Mouse (Mus musculus): ENCODE measurements around the gene Gm44965. TPM values are rescaled to one million over a fixed set of nuclear protein-coding genes. Genes with fewer than 3 reads are reported as not detected.

Gm44965 gene
- total and polyA plus RNA-seq, 2 experiments from 2014 or later, result 0.75 TPM; not detected in 1

DNA sequence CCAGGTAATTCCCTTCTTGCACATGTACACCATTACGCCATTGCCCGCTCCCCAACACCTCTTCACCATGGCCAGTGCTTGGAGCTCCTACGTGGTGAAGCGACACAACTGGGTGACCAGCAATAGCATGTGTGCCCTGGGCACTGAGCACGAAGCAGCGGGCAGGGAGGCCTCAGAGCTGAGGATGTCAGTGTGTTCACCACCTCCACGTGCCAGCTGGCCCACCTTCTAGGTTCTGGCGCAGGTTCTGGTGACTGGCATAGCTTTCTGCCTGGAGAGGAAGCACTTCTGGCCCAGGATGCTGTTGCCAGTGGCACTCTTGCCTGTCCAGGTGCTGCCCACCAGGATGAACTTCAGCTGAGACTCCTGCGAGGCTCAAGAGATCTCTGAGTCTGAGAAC is 71.7 kb downstream of the Gm44965 start:
- no peaks in the 10 kb centered on the region for H3K36me3 ChIP-seq (ENCODE audit: insufficient read depth, low read length)
- H3K9me3 ChIP-seq (ENCODE audit: low read length), result no peaks in the 10 kb centered on the region
- ATAC-seq (ENCODE audit: low FRiP score) (no peak), DNase-seq (ENCODE audit: low spot score) (no peak)
- H3K27ac ChIP-seq (ENCODE audit: low read depth, low read length), result no peak overlapping the region
- H3K4me3 ChIP-seq (ENCODE audit: low read depth, low read length), result no peak overlapping the region
- WGBS, result 92% methylated on average over 9 of the region's 9 CpGs
- no peaks in the 10 kb centered on the region for H3K4me1 ChIP-seq (ENCODE audit: insufficient read depth, low read length)
- H3K4me2 ChIP-seq (ENCODE audit: low read depth, low read length, poor library complexity, severe bottlenecking), result no peak overlapping the region
- TF ChIP-seq CTCF (IDR thresholded peaks at IDR 0.05), result no peak
- H3K27me3 ChIP-seq (ENCODE audit: insufficient read depth, low read length), result no peaks in the 10 kb centered on the region
- no peak overlapping the region for H3K9ac ChIP-seq (replicated peaks; ENCODE audit: low read length, poor library complexity, severe bottlenecking)

- no peak overlapping the region for H3K4me3 ChIP-seq (ENCODE audit: low read depth, low read length)
- ATAC-seq (ENCODE audit: low FRiP score), result no peak
- no peaks in the 10 kb centered on the region for H3K9me3 ChIP-seq (ENCODE audit: low read length)
- H3K27me3 ChIP-seq (ENCODE audit: insufficient read depth, low read length), result no peaks in the 10 kb centered on the region
- H3K4me2 ChIP-seq (ENCODE audit: low read depth, low read length, poor library complexity, severe bottlenecking), result no peak overlapping the region
- no peak for TF ChIP-seq CTCF (IDR thresholded peaks at IDR 0.05)
- no peak overlapping the region for H3K9ac ChIP-seq (replicated peaks; ENCODE audit: low read length, poor library complexity, severe bottlenecking)
- 70% methylated on average over 7 of the region's 7 CpGs for WGBS
- no peak for DNase-seq (ENCODE audit: low spot score)
- H3K36me3 ChIP-seq (ENCODE audit: insufficient read depth, low read length), result no peaks in the 10 kb centered on the region
- no peak overlapping the region for H3K27ac ChIP-seq (ENCODE audit: low read depth, low read length)
- no peaks in the 10 kb centered on the region for H3K4me1 ChIP-seq (ENCODE audit: insufficient read depth, low read length)
Observed at GRCm38 (mm10) chr6:48666159-48666586, 72.4 kb downstream of the Gm44965 start.

DNA sequence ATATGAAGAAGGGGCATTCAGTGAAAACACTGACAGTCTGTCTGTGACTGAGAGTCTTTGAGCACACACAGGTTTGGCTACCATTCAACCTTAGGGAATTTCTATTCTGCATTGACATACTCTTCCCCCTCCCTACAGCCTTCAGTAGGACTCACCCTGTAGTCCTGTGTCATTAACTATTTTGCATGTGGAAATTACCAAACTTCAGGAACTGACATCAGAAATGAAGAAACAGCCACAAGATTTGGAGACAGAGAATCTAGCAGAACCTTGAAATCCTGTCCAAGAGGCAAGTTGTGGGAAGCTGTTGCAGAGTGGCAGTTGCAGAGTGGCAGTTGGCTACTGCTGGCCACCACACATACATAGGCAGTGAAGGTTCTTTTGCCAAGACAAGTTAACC is 74.3 kb downstream of the Gm44965 start:
- H3K4me1 ChIP-seq (ENCODE audit: insufficient read depth, low read length), result no peaks in the 10 kb centered on the region
- H3K9me3 ChIP-seq (ENCODE audit: low read length), result no peaks in the 10 kb centered on the region
- no peak overlapping the region for H3K4me2 ChIP-seq (ENCODE audit: low read depth, low read length, poor library complexity, severe bottlenecking)
- TF ChIP-seq CTCF (IDR thresholded peaks at IDR 0.05), result no peak
- no peak overlapping the region for H3K27ac ChIP-seq (ENCODE audit: low read depth, low read length)
- ATAC-seq (ENCODE audit: low FRiP score) (no peak), DNase-seq (ENCODE audit: low spot score) (no peak)
- no peak overlapping the region for H3K4me3 ChIP-seq (ENCODE audit: low read depth, low read length)
- no peak overlapping the region for H3K9ac ChIP-seq (replicated peaks; ENCODE audit: low read length, poor library complexity, severe bottlenecking)
- no peaks in the 10 kb centered on the region for H3K27me3 ChIP-seq (ENCODE audit: insufficient read depth, low read length)
- H3K36me3 ChIP-seq (ENCODE audit: insufficient read depth, low read length), result no peaks in the 10 kb centered on the region

Other genes with a start within 250 kb of the Gm44965 start
- 44.0 and 44.8 TPM in 2 replicates for gene Krba1, start 198.4 kb upstream of the Gm44965 start, total RNA-seq (2014; rRNA removed)
- gene Krba1, start 198.4 kb upstream of the Gm44965 start, polyA plus RNA-seq (2015; fragmentation: Nextera tagmentation; extraction: Ambion mirVana), result 20.8 and 20.9 TPM in 2 replicates
- gene Zfp467, start 148.1 kb upstream of the Gm44965 start, total RNA-seq (2014; rRNA removed), result 28.0 and 43.0 TPM in 2 replicates
- 41.7 and 44.6 TPM in 2 replicates for gene Zfp467, start 148.1 kb upstream of the Gm44965 start, polyA plus RNA-seq (2015; fragmentation: Nextera tagmentation; extraction: Ambion mirVana)
- 4.6 and 7.3 TPM in 2 replicates for gene Sspo, start 145.7 kb upstream of the Gm44965 start, total RNA-seq (2014; rRNA removed)
- gene Sspo, start 145.7 kb upstream of the Gm44965 start, polyA plus RNA-seq (2015; fragmentation: Nextera tagmentation; extraction: Ambion mirVana), result 0.67 and 1.2 TPM in 2 replicates
- gene Atp6v0e2, start 56.3 kb upstream of the Gm44965 start, total RNA-seq (2014; rRNA removed), result 398 and 447 TPM in 2 replicates
- 497 and 556 TPM in 2 replicates for gene Atp6v0e2, start 56.3 kb upstream of the Gm44965 start, polyA plus RNA-seq (2015; fragmentation: Nextera tagmentation; extraction: Ambion mirVana)
- gene Lrrc61, start 39.1 kb upstream of the Gm44965 start, total RNA-seq (2014; rRNA removed), result 29.4 and 82.4 TPM in 2 replicates
- 21.4 and 23.3 TPM in 2 replicates for gene Lrrc61, start 39.1 kb upstream of the Gm44965 start, polyA plus RNA-seq (2015; fragmentation: Nextera tagmentation; extraction: Ambion mirVana)
- 4.6 and 6.6 TPM in 2 replicates for gene Rarres2, start 21.2 kb upstream of the Gm44965 start, total RNA-seq (2014; rRNA removed)
- 7.4 and 10.6 TPM in 2 replicates for gene Rarres2, start 21.2 kb upstream of the Gm44965 start, polyA plus RNA-seq (2015; fragmentation: Nextera tagmentation; extraction: Ambion mirVana)
- not detected in 2 replicates for gene Gm45021, start 4.3 kb upstream of the Gm44965 start, total RNA-seq (2014; rRNA removed)
- not detected in 2 replicates for gene Gm45021, start 4.3 kb upstream of the Gm44965 start, polyA plus RNA-seq (2015; fragmentation: Nextera tagmentation; extraction: Ambion mirVana)
- gene Repin1, start 58 bp upstream of the Gm44965 start, total RNA-seq (2014; rRNA removed), result 76.5 and 91.5 TPM in 2 replicates
- 41.2 and 42.8 TPM in 2 replicates for gene Repin1, start 58 bp upstream of the Gm44965 start, polyA plus RNA-seq (2015; fragmentation: Nextera tagmentation; extraction: Ambion mirVana)
- gene Zfp775, start 8.1 kb downstream of the Gm44965 start, total RNA-seq (2014; rRNA removed), result 8.6 and 9.5 TPM in 2 replicates
- gene Zfp775, start 8.1 kb downstream of the Gm44965 start, polyA plus RNA-seq (2015; fragmentation: Nextera tagmentation; extraction: Ambion mirVana), result 8.6 and 9.5 TPM in 2 replicates
- 51.7 and 57.1 TPM in 2 replicates for gene AI854703, start 32.8 kb downstream of the Gm44965 start, total RNA-seq (2014; rRNA removed)
- gene AI854703, start 32.8 kb downstream of the Gm44965 start, polyA plus RNA-seq (2015; fragmentation: Nextera tagmentation; extraction: Ambion mirVana), result 28.5 and 30.2 TPM in 2 replicates
- gene Gimap8, start 53.3 kb downstream of the Gm44965 start, total RNA-seq (2014; rRNA removed), result 0.60 and 0.76 TPM in 2 replicates
- 0.45 and 0.53 TPM in 2 replicates for gene Gimap8, start 53.3 kb downstream of the Gm44965 start, polyA plus RNA-seq (2015; fragmentation: Nextera tagmentation; extraction: Ambion mirVana)
- 0.55 and 0.71 TPM in 2 replicates for gene Gimap9, start 82.2 kb downstream of the Gm44965 start, total RNA-seq (2014; rRNA removed)
- 1.1 TPM in 2 replicates for gene Gimap9, start 82.2 kb downstream of the Gm44965 start, polyA plus RNA-seq (2015; fragmentation: Nextera tagmentation; extraction: Ambion mirVana)
- gene Gimap4, start 90.6 kb downstream of the Gm44965 start, total RNA-seq (2014; rRNA removed), result 0.66 and 0.77 TPM in 2 replicates
- 0.25 and 0.48 TPM in 2 replicates for gene Gimap4, start 90.6 kb downstream of the Gm44965 start, polyA plus RNA-seq (2015; fragmentation: Nextera tagmentation; extraction: Ambion mirVana)
- 3.0 and 6.1 TPM in 2 replicates for gene Gimap6, start 114.3 kb downstream of the Gm44965 start, total RNA-seq (2014; rRNA removed)
- 5.4 and 5.7 TPM in 2 replicates for gene Gimap6, start 114.3 kb downstream of the Gm44965 start, polyA plus RNA-seq (2015; fragmentation: Nextera tagmentation; extraction: Ambion mirVana)
- not detected in 2 replicates for gene Gm28053, start 124.7 kb downstream of the Gm44965 start, total RNA-seq (2014; rRNA removed)
- not detected in 2 replicates for gene Gm28053, start 124.7 kb downstream of the Gm44965 start, polyA plus RNA-seq (2015; fragmentation: Nextera tagmentation; extraction: Ambion mirVana)
- not detected in 2 replicates for gene Gimap7, start 124.7 kb downstream of the Gm44965 start, total RNA-seq (2014; rRNA removed)
- gene Gimap7, start 124.7 kb downstream of the Gm44965 start, polyA plus RNA-seq (2015; fragmentation: Nextera tagmentation; extraction: Ambion mirVana), result not detected in 2 replicates
- gene Gimap1, start 145.1 kb downstream of the Gm44965 start, total RNA-seq (2014; rRNA removed), result 1.6 and 2.1 TPM in 2 replicates
- gene Gimap1, start 145.1 kb downstream of the Gm44965 start, polyA plus RNA-seq (2015; fragmentation: Nextera tagmentation; extraction: Ambion mirVana), result 2.9 and 4.0 TPM in 2 replicates
- gene Gimap5, start 152.3 kb downstream of the Gm44965 start, total RNA-seq (2014; rRNA removed), result 0.33 and 0.38 TPM in 2 replicates
- 1.3 and 1.4 TPM in 2 replicates for gene Gimap5, start 152.3 kb downstream of the Gm44965 start, polyA plus RNA-seq (2015; fragmentation: Nextera tagmentation; extraction: Ambion mirVana)
- gene Gimap3, start 176.9 kb downstream of the Gm44965 start, total RNA-seq (2014; rRNA removed), result not detected in 2 replicates
- not detected in 2 replicates for gene Gimap3, start 176.9 kb downstream of the Gm44965 start, polyA plus RNA-seq (2015; fragmentation: Nextera tagmentation; extraction: Ambion mirVana)
- gene Tmem176a, start 247.0 kb downstream of the Gm44965 start, total RNA-seq (2014; rRNA removed), result 15.1 and 24.3 TPM in 2 replicates
- gene Tmem176a, start 247.0 kb downstream of the Gm44965 start, polyA plus RNA-seq (2015; fragmentation: Nextera tagmentation; extraction: Ambion mirVana), result 27.0 and 31.6 TPM in 2 replicates
- 65.5 and 70.7 TPM in 2 replicates for gene Tmem176b, start 247.6 kb downstream of the Gm44965 start, total RNA-seq (2014; rRNA removed)
- 107 and 112 TPM in 2 replicates for gene Tmem176b, start 247.6 kb downstream of the Gm44965 start, polyA plus RNA-seq (2015; fragmentation: Nextera tagmentation; extraction: Ambion mirVana)